Comparison of ENCODE assay signal across 24 mouse cellular contexts in genomic region chr11:43333547-43333946, GRCm38 (mm10).
DNase-seq lines count a peak whose midpoint lies in the region; ATAC-seq and TF ChIP-seq lines count a peak whose summit lies in the region.
"Had no signal": no experiment of that assay in that cellular context is flagged by ENCODE, and none has a peak within 500 bp of the region (broad histone marks: within the 10 kb centered on the region; RNA-seq: fewer than 3 reads in every experiment).

No protein-coding gene starts in this region.

- H3K9ac ChIP-seq in forebrain, embryonic 13.5 days = no peak overlapping the region
- H3K9ac ChIP-seq in forebrain, embryonic 11.5 days (ENCODE audit: low read length) = no peak overlapping the region
- no peak overlapping the region for H3K9ac ChIP-seq in forebrain, postnatal 0 days
- H3K9ac ChIP-seq in stomach, embryonic 14.5 days (replicated peaks; ENCODE audit: low read depth, low read length) = no peak overlapping the region
- H3K9ac ChIP-seq in stomach, postnatal 0 days (ENCODE audit: low read length) = no peak overlapping the region
- H3K9ac ChIP-seq: embryonic facial prominence, embryonic 13.5 days; hindbrain, embryonic 12.5 days; hindbrain, embryonic 15.5 days had no signal

- peak; percentile 60; the same call in 1 of the 2 replicates for ATAC-seq in forebrain, embryonic 13.5 days
- ATAC-seq in forebrain, embryonic 11.5 days (replicated peaks; ENCODE audit: low FRiP score) = no peak
- ATAC-seq in forebrain, postnatal 0 days = peak; percentile 79
- ATAC-seq in stomach, embryonic 14.5 days (ENCODE audit: insufficient number of reproducible peaks, insufficient read depth, low FRiP score, low read depth) = peak; percentile 14; the same call in 1 of the 2 replicates
- ATAC-seq in stomach, postnatal 0 days (ENCODE audit: low FRiP score, low TSS enrichment) = no peak
- ATAC-seq: intestine, postnatal 0 days; Patski had no signal

- H3K27ac ChIP-seq in forebrain, embryonic 13.5 days = no peak overlapping the region
- H3K27ac ChIP-seq in forebrain, embryonic 11.5 days (ENCODE audit: low read depth, low read length) = no peak overlapping the region
- H3K27ac ChIP-seq in forebrain, postnatal 0 days (ENCODE audit: low read depth, low read length) = no peak overlapping the region
- H3K27ac ChIP-seq in forebrain, embryonic 10.5 days = no peak overlapping the region
- H3K27ac ChIP-seq in stomach, embryonic 14.5 days (ENCODE audit: low read length) = no peak overlapping the region
- H3K27ac ChIP-seq in stomach, postnatal 0 days (replicated peaks) = no peak overlapping the region
- H3K27ac ChIP-seq: embryonic facial prominence, embryonic 13.5 days; gastrocnemius, adult 2 months; hindbrain, embryonic 12.5 days; hindbrain, embryonic 15.5 days had no signal

- TF ChIP-seq EP300 in stomach, postnatal 0 days (optimal IDR thresholded peaks at IDR 0.05) = no peak

- no peak overlapping the region for H3K4me2 ChIP-seq in forebrain, embryonic 13.5 days
- H3K4me2 ChIP-seq in forebrain, embryonic 11.5 days (ENCODE audit: low read depth, low read length, severe bottlenecking) = no peak overlapping the region
- no peak overlapping the region for H3K4me2 ChIP-seq in forebrain, postnatal 0 days (ENCODE audit: low read depth)
- H3K4me2 ChIP-seq in stomach, embryonic 14.5 days (replicated peaks; ENCODE audit: low read depth, low read length) = no peak overlapping the region
- no peak overlapping the region for H3K4me2 ChIP-seq in stomach, postnatal 0 days (replicated peaks; ENCODE audit: low read depth)
- H3K4me2 ChIP-seq: embryonic facial prominence, embryonic 13.5 days; heart, embryonic 11.5 days; hindbrain, embryonic 12.5 days; hindbrain, embryonic 15.5 days had no signal

- H3K9me3 ChIP-seq in forebrain, embryonic 13.5 days (replicated peaks) = no peaks in the 10 kb centered on the region
- H3K9me3 ChIP-seq in forebrain, embryonic 11.5 days (ENCODE audit: control insufficient read depth, low read length) = no peaks in the 10 kb centered on the region
- no peaks in the 10 kb centered on the region for H3K9me3 ChIP-seq in forebrain, postnatal 0 days (ENCODE audit: low read length)
- no peaks in the 10 kb centered on the region for H3K9me3 ChIP-seq in forebrain, embryonic 10.5 days
- H3K9me3 ChIP-seq in stomach, embryonic 14.5 days (ENCODE audit: control insufficient read depth, low read depth, low read length) = no peaks in the 10 kb centered on the region
- H3K9me3 ChIP-seq in stomach, postnatal 0 days (ENCODE audit: control insufficient read depth, low read length) = no peaks in the 10 kb centered on the region
- H3K9me3 ChIP-seq: embryonic facial prominence, embryonic 13.5 days; G1E; hindbrain, embryonic 12.5 days; hindbrain, embryonic 15.5 days had no signal

- no peak for DNase-seq in forebrain, embryonic 11.5 days (ENCODE audit: low spot score)
- peak; percentile 48 for DNase-seq in forebrain, postnatal 0 days
- no peak for DNase-seq in forebrain, embryonic 10.5 days (ENCODE audit: extremely low spot score, low spot score)
- no peak for DNase-seq in stomach, postnatal 0 days (ENCODE audit: low spot score)
- DNase-seq: adrenal gland, postnatal 10 days; adrenal gland, postnatal 36 days; B cell, adult 2 months; cerebellum, adult 18-20 months; cerebellum, adult 9-10 months; cerebellum, postnatal 14 days; gastrocnemius, adult 2 months; gastrocnemius, postnatal 14 days; heart, adult 11 months; kidney, adult 2 months had no signal

- no peak overlapping the region for H3K4me3 ChIP-seq in forebrain, embryonic 13.5 days
- H3K4me3 ChIP-seq in forebrain, embryonic 11.5 days (ENCODE audit: low read depth, low read length) = no peak overlapping the region
- no peak overlapping the region for H3K4me3 ChIP-seq in forebrain, postnatal 0 days (ENCODE audit: low read depth, low read length)
- H3K4me3 ChIP-seq in forebrain, embryonic 10.5 days = no peak overlapping the region
- H3K4me3 ChIP-seq in stomach, embryonic 14.5 days (ENCODE audit: low read depth, low read length) = no peak overlapping the region
- H3K4me3 ChIP-seq in stomach, postnatal 0 days (ENCODE audit: low read depth, low read length) = no peak overlapping the region
- H3K4me3 ChIP-seq: embryonic facial prominence, embryonic 13.5 days; gastrocnemius, adult 2 months; hindbrain, embryonic 12.5 days; hindbrain, embryonic 15.5 days had no signal

- TF ChIP-seq CTCF in forebrain, postnatal 0 days (IDR thresholded peaks at IDR 0.05; ENCODE audit: low read depth) = no peak
- TF ChIP-seq CTCF in stomach, postnatal 0 days (IDR thresholded peaks at IDR 0.05; ENCODE audit: low read depth) = no peak

- H3K4me1 ChIP-seq in forebrain, embryonic 13.5 days = no peaks in the 10 kb centered on the region
- H3K4me1 ChIP-seq in forebrain, embryonic 11.5 days (replicated peaks; ENCODE audit: control insufficient read depth, insufficient read depth, low read length) = no peaks in the 10 kb centered on the region
- H3K4me1 ChIP-seq in forebrain, postnatal 0 days (ENCODE audit: insufficient read depth) = no peaks in the 10 kb centered on the region
- no peaks in the 10 kb centered on the region for H3K4me1 ChIP-seq in forebrain, embryonic 10.5 days
- no peaks in the 10 kb centered on the region for H3K4me1 ChIP-seq in stomach, embryonic 14.5 days (ENCODE audit: control insufficient read depth, insufficient read depth, low read length)
- H3K4me1 ChIP-seq in stomach, postnatal 0 days (replicated peaks; ENCODE audit: control insufficient read depth, insufficient read depth) = no peaks in the 10 kb centered on the region
- H3K4me1 ChIP-seq: embryonic facial prominence, embryonic 13.5 days; hindbrain, embryonic 12.5 days; hindbrain, embryonic 15.5 days had no signal

- no peaks in the 10 kb centered on the region for H3K27me3 ChIP-seq in forebrain, embryonic 13.5 days
- no peaks in the 10 kb centered on the region for H3K27me3 ChIP-seq in forebrain, embryonic 11.5 days (ENCODE audit: control insufficient read depth, insufficient read depth, low read length)
- no peaks in the 10 kb centered on the region for H3K27me3 ChIP-seq in forebrain, postnatal 0 days (ENCODE audit: insufficient read depth, low read length)
- H3K27me3 ChIP-seq in forebrain, embryonic 10.5 days (ENCODE audit: poor library complexity, severe bottlenecking) = no peaks in the 10 kb centered on the region
- H3K27me3 ChIP-seq in stomach, embryonic 14.5 days (ENCODE audit: control insufficient read depth, insufficient read depth, low read length) = no peaks in the 10 kb centered on the region
- no peaks in the 10 kb centered on the region for H3K27me3 ChIP-seq in stomach, postnatal 0 days (ENCODE audit: control insufficient read depth, insufficient read depth, low read length)
- H3K27me3 ChIP-seq: CH12.LX; embryonic facial prominence, embryonic 13.5 days; hindbrain, embryonic 12.5 days; hindbrain, embryonic 15.5 days had no signal

- H3K36me3 ChIP-seq in forebrain, embryonic 13.5 days (ENCODE audit: poor library complexity, severe bottlenecking) = no peaks in the 10 kb centered on the region
- H3K36me3 ChIP-seq in forebrain, embryonic 11.5 days (ENCODE audit: control insufficient read depth, insufficient read depth, low read length) = no peaks in the 10 kb centered on the region
- H3K36me3 ChIP-seq in forebrain, postnatal 0 days (ENCODE audit: insufficient read depth) = no peaks in the 10 kb centered on the region
- no peaks in the 10 kb centered on the region for H3K36me3 ChIP-seq in forebrain, embryonic 10.5 days (replicated peaks)
- H3K36me3 ChIP-seq in stomach, embryonic 14.5 days (ENCODE audit: control insufficient read depth, insufficient read depth, low read length) = no peaks in the 10 kb centered on the region
- H3K36me3 ChIP-seq in stomach, postnatal 0 days (ENCODE audit: control insufficient read depth, insufficient read depth, low read length) = no peaks in the 10 kb centered on the region
- H3K36me3 ChIP-seq: embryonic facial prominence, embryonic 13.5 days; G1E; hindbrain, embryonic 12.5 days; hindbrain, embryonic 15.5 days had no signal

- WGBS in forebrain, embryonic 13.5 days = 81% methylated on average over 4 of the region's 4 CpGs
- WGBS in forebrain, embryonic 11.5 days = 86% methylated on average over 4 of the region's 4 CpGs
- 48% methylated on average over 4 of the region's 4 CpGs for WGBS in forebrain, postnatal 0 days
- WGBS in forebrain, embryonic 10.5 days = 79% methylated on average over 4 of the region's 4 CpGs
- WGBS in stomach, embryonic 14.5 days = 50% methylated on average over 4 of the region's 4 CpGs
- WGBS in stomach, postnatal 0 days = 31% methylated on average over 4 of the region's 4 CpGs

Comparison
In these comparisons a context has a peak if more than half of its experiments do, and no peak if none do; other contexts are left out.
1. ATAC-seq: peak in forebrain, embryonic 13.5 days (single experiment), forebrain, postnatal 0 days (single experiment) and stomach, embryonic 14.5 days (single experiment); none in forebrain, embryonic 11.5 days (single experiment) and stomach, postnatal 0 days (single experiment).